Mouse (Mus musculus) urinary bladder, postnatal 36 days (tissue): ENCODE data around the gene Dand5.

Experiments
- DNase-seq, 2 experiments: peaks; one replicate each; pipeline ENCODE4 v3.0.0; 2022; ENCODE audit warnings: low spot score in 2 of 2, mixed read lengths in 1 of 2

The Dand5 gene

GRCm38 (mm10) chr8:84771000-84771687 lies 51.5 kb downstream of the Dand5 start:
- no peak for DNase-seq

GRCm38 (mm10) chr8:84770100-84770953 lies 52.3 kb downstream of the Dand5 start:
- no peak for DNase-seq

- DNase-seq = no peak
Observed at GRCm38 (mm10) chr8:84769324-84769723, 53.3 kb downstream of the Dand5 start.

GRCm38 (mm10) chr8:84768343-84769095 lies 54.1 kb downstream of the Dand5 start:
- no peak for DNase-seq

GRCm38 (mm10) chr8:84767221-84767620 lies 55.4 kb downstream of the Dand5 start:
- DNase-seq = no peak

GRCm38 (mm10) chr8:84766422-84766821 lies 56.2 kb downstream of the Dand5 start:
- DNase-seq = no peak

GRCm38 (mm10) chr8:84765629-84766028 lies 57.0 kb downstream of the Dand5 start:
- no peak for DNase-seq
